Mouse (Mus musculus) kidney, postnatal 36 days (tissue): ENCODE measurements at regions not wholly inside any gene's neighbourhood (a gene's known extent, or its start where the extent isn't known, plus 50 kb on each side); places are given as distances from the start of the nearest gene placed in this dataset.

ENCODE experiments used
- DNase-seq, 2 experiments: peaks; one replicate each; pipeline ENCODE4 v3.0.0; 2021 to 2022; ENCODE audit warnings: mixed read lengths in 2 of 2

DNA sequence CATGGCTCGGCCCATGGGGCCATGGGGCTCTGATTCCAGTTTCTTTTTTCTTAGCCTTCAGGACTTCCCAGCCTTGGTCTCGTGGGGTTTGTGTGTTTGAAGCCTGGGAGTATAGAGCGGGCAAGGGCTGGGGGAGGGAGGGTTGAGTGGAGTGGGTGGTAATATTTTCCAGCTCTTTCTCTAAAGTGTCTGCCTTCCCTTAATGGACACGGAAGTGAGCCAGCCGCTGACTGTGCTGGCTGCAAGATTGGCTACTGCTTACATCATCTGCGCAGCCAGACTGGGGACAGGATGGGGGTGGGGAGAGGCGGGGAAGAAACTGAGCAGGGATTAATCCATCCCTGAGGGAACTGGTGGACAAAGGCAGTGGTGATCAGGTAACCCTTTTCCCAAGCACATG lies 52.3 kb downstream of the Tnp1 start:
- DNase-seq: peak in 1 of 2 experiments; percentile 22

DNA sequence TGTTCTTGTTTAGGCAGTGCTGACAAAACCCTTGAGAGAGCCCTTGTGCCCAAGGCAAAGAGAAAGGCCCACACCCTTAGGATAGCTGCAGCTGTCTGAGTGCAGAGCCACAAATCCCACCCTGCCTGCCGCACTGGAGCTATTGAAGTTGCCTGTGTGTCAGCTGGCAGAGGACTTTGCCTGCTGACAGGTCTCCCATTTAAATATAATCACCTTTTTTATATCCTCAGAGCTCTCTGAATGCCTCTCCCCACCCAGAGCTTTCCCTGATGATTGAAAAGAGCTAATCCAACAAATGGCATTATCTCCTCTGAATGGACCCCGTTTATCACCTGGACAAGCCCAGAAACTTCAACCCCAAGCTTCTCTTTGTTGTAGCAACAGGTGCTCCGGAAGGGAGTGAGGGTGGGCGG lies 55.5 kb downstream of the Tnp1 start:
- DNase-seq: no peak

DNA sequence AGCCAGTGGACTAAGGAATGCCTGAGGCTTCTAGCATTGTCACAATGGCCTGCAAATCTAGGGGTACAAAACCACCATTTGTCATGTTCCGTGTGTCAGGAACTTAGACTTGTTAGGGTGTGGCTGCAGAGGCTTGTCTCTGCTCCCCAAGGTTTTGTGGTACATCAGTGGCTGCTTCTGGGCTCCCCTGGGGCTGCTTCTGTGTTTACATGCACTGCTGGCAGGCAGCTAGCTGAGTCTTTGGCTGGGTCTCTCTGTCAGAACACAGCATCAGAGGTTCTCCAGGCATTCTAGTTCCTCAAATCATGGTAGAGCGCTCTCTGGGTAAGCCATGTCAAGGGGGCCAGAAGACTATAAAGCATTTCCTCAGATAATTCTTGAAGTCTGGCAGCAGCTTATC lies 60.3 kb downstream of the Tnp1 start:
- DNase-seq: no peak

GRCm38 (mm10) chr1:72952896-72953295 lies 62.8 kb downstream of the Tnp1 start:
- DNase-seq: peak in 1 of 2 experiments; percentile 37

DNA sequence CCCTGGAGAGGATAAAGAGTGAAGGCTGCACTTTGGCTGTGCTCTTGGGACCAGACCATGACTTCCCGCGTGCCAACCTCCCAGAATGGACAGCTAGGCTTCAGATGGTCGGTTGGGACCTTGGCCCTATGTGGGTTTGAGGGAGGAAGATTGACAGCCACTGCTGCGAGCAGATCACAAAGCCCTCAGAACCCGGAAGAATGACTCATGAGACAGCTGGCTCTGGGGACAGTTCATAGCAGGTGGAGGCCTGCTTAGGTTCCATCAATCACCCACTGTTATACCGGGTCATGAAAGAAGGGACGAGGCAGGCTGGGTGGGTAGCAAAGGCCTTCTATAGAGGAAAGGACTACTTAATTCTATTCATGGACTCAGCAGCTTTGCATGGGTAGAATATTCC lies 63.9 kb downstream of the Tnp1 start:
- no peak for DNase-seq

- no peak for DNase-seq
Observed at GRCm38 (mm10) chr1:72951365-72951764, 64.3 kb downstream of the Tnp1 start.

DNA sequence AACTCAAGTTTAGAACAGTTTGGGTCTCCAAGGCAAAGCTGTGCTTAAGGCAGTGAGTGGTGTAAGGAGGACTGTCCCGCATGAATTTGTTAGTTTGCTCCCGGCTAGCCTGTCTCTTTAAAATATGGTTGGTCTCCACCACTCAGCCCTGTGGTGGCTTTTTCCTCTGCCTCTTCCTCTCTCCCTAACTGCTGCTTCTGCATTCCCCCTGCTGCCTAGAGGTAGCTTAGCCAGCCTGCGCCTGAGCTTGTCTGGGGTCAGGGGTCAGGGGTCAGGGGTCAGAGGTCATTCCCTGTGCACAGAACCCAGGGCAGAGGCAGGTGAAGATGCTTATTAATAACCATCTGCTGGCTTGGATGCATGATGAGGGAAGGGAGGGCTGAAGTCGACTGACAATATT lies 69.5 kb downstream of the Tnp1 start:
- no peak for DNase-seq

GRCm38 (mm10) chr1:72945750-72946102 lies 70.0 kb downstream of the Tnp1 start:
- DNase-seq: no peak

DNA sequence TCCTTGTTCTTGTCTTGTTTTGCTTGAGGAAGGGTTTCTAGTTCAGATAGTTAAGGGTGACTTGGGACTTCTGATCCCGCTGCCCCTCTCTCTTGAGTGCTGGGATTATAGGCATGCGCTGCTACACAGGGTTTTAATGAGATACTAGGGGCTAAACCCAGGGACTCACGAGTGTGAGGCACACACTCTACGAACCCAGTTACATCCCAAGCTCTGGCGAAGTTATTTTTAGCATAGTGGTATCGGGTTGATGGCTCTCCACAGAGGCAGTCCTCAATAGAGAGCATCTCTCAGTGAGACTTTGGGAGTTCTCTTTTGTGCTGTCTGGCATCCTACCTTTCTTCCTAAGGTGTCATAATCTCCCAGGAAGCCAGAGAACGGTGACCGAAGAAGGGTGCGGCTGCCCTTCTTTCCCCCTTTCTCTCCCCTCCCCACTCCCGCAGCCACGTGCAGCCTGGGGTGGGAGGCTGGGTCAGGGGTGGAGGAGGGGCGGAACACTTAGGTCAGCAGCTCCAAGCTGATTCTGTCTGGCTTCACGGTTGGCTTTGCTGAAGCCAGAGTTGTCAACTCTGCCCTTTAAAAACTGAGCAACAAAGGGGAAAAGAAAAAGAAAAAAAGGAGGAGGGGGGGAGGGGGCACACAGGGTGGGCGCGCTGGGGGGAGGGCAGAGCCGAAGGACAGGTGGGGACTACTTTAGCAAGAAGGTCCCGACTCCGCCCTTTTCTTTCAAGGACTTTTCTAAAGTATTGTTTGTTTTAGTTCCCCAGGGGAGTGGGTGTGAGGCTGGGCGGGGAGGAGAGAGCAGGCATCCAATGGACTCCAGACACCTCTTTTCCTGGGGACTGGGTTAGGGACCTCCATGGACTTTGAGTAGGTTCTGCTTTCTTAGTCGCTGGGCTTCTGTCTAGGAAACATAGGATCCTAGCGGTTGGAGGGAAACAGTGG lies 70.4 kb upstream of the Igfbp5 start:
- peak; percentile 20 to 25 for DNase-seq

DNA sequence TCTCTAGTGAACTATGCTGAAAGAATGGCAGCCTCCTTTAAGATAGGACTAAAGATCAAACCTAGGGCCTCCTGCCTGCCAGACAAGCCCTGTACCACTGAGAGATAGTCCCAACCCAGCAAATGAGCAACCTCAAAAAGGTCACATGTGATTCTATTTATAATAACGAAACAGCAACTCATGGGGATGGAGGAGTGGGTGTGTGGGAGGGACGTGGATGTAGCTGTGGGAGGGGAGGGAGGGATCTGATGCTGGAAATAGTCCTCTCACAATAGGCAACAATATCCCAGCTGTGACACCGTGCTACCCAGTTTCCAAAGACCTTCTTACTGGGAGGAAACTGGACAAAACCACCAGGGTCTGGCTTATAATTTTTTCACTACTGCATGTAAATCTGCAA lies 69.5 kb upstream of the Igfbp5 start:
- DNase-seq: no peak

DNA sequence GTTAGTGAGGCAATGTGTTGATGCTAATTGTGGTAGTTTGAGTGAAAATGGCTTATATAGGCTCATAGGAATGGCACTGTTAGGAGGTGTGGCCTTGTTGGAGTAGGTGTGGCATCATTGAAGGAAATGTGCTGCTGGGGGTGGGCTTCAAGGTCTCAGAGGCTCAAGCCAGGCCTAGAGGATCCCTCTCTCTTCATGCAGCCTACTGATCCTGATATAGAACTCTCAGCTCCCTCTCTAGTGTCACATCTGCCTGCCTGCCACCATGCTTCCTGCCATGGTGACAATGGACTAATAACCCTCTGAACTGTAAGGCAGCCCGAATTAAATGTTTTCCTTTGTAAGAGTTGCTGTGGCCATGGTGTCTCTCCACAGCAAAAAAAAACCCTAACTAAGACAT lies 68.4 kb upstream of the Igfbp5 start:
- no peak for DNase-seq

DNA sequence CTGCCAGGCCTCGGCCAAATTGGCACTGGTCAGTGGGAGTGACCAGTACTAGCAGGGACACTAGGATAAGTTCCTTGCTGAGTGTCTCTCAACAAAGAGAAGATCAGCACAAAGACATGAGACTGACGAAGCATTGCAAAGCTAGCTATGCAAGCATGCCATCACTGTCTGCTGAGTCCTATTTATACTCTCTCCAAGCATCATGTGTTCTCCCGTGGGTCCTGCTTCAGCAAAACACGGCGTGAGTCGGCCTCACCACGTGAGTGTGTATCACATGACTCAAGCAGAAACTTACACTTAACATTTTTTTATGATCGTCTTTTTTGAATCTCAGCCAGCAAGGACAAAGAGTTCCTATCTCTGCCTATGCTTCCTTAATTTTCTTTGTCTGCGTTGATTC lies 67.7 kb upstream of the Igfbp5 start:
- no peak for DNase-seq

GRCm38 (mm10) chr1:72939948-72940347 lies 65.3 kb upstream of the Igfbp5 start:
- peak in 1 of 2 experiments; percentile 68 for DNase-seq

- peak; percentile 64 to 65 for DNase-seq
Observed at GRCm38 (mm10) chr1:72936681-72937465, 62.2 kb upstream of the Igfbp5 start.

DNA sequence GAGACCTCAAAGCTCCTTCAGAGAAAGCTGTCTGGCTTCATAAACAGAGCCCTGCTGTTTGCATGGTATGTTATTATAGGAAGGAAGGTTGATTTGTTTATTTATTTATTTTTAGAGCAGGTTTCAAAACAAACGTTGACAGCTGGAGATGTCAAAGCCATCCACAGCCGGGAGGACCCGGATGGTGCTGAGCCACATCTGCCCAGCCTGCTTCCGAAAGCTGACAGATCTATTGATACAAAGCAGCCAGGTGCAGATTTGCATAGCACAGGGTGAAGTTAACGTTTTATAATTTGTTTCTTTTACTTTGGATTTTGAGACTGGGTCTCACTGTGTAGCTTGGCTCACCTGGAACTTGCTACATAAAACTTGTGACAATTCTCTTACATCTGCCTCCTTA lies 61.5 kb upstream of the Igfbp5 start:
- no peak for DNase-seq

GRCm38 (mm10) chr1:72935084-72935483 lies 60.4 kb upstream of the Igfbp5 start:
- DNase-seq: no peak

DNA sequence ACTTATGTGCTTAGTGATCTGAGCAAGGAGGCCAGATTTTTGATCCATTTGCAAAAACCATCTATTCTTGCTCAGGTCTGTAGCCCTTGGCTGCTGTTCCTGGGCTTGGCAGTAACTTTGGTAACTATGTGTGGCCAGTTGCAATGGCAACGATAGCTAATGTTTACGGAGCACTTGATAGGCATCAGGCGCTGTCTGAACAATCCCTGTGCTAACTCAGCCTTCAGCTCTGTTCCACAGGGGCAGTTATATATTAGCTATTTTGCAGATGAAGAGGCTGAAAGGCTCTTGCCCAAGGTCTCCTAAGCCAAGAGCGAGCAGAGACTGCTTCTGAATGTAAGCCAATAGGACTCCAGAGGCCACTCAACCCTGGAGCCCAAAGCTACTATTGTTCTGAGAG lies 55.1 kb upstream of the Igfbp5 start:
- peak; percentile 57 to 81 for DNase-seq
